8 mouse cellular contexts compared by ENCODE assay signal in the genomic region with DNA sequence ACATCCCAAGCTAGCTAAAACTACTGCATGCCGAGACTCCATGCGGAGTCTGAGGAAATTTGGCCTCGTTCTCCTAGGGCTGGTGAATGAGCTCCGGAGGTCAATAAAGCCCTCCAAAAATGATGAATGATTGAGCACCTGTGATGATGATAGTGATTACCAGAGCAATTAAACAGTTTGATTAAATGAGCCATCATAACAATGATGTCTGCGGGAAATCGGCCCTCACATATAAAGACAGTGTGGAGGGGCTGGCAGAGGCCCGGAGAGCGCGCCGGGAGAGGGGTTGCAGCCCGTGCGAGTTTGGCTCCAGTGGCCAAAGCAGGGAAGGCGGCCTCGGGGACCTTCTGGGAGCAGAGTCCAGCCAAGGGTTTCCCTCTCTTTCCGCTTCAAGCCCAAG. TPM values are rescaled to one million over a fixed set of nuclear protein-coding genes. Genes with fewer than 3 reads are reported as not detected.
DNase-seq lines count a peak whose midpoint lies in the region; ATAC-seq and TF ChIP-seq lines count a peak whose summit lies in the region.

No protein-coding gene starts in this region.

- DNase-seq in NIH3T3 (ENCODE audit: low read depth), result peak; percentile 56
- DNase-seq in heart, postnatal 0 days (ENCODE audit: low spot score), result peak; percentile 18
- no peak for DNase-seq in urinary bladder, adult 2 months (ENCODE audit: low spot score)
- no peak for DNase-seq in layer of hippocampus, adult 9-10 months (ENCODE audit: low spot score)
- no peak for DNase-seq in spleen, adult 18-20 months

- H3K79me3 ChIP-seq in C2C12 (ENCODE audit: low read depth), result peaks cover 22% of the 10 kb centered on the region

- H3K4me3 ChIP-seq in C2C12 (ENCODE audit: insufficient read depth, poor library complexity, severe bottlenecking), result peak overlapping the region; percentile 87
- H3K4me3 ChIP-seq in heart, postnatal 0 days (ENCODE audit: low read depth, low read length), result peak overlapping the region; percentile 85
- H3K4me3 ChIP-seq in liver, embryonic 12.5 days, result peak overlapping the region; percentile 59
- H3K4me3 ChIP-seq in stomach, embryonic 14.5 days (ENCODE audit: low read depth, low read length), result peak overlapping the region; percentile 83

- H3K79me2 ChIP-seq in C2C12 (ENCODE audit: control insufficient read depth, insufficient read depth), result peaks cover 36% of the 10 kb centered on the region

- no peaks in the 10 kb centered on the region for H3K36me3 ChIP-seq in C2C12 (ENCODE audit: control insufficient read depth, insufficient read depth)
- H3K36me3 ChIP-seq in heart, postnatal 0 days (replicated peaks; ENCODE audit: control insufficient read depth, insufficient read depth, low read length), result no peaks in the 10 kb centered on the region
- H3K36me3 ChIP-seq in liver, embryonic 12.5 days, result no peaks in the 10 kb centered on the region
- H3K36me3 ChIP-seq in stomach, embryonic 14.5 days (ENCODE audit: control insufficient read depth, insufficient read depth, low read length), result no peaks in the 10 kb centered on the region

- peak overlapping the region; percentile 60 for H3ac ChIP-seq in C2C12 (ENCODE audit: control insufficient read depth, insufficient read length, low read depth)

- peak overlapping the region; percentile 96 for H3K27ac ChIP-seq in heart, postnatal 0 days (ENCODE audit: low read depth)
- H3K27ac ChIP-seq in liver, embryonic 12.5 days, result no peak overlapping the region
- H3K27ac ChIP-seq in stomach, embryonic 14.5 days (ENCODE audit: low read length), result peak overlapping the region; percentile 100

- H3K4me1 ChIP-seq in heart, postnatal 0 days (ENCODE audit: control insufficient read depth, insufficient read depth), result no peaks in the 10 kb centered on the region
- H3K4me1 ChIP-seq in liver, embryonic 12.5 days, result peaks cover 8% of the 10 kb centered on the region
- H3K4me1 ChIP-seq in stomach, embryonic 14.5 days (ENCODE audit: control insufficient read depth, insufficient read depth, low read length), result no peaks in the 10 kb centered on the region

- TF ChIP-seq CTCF in C2C12 (IDR thresholded peaks at IDR 0.05; ENCODE audit: control insufficient read depth, insufficient read depth, insufficient read length), result no peak
- TF ChIP-seq CTCF in heart, postnatal 0 days (IDR thresholded peaks at IDR 0.05; ENCODE audit: low read depth), result no peak

- no peaks in the 10 kb centered on the region for H3K9me3 ChIP-seq in heart, postnatal 0 days (replicated peaks; ENCODE audit: control insufficient read depth, low read length)
- no peaks in the 10 kb centered on the region for H3K9me3 ChIP-seq in liver, embryonic 12.5 days (replicated peaks)
- no peaks in the 10 kb centered on the region for H3K9me3 ChIP-seq in stomach, embryonic 14.5 days (ENCODE audit: control insufficient read depth, low read depth, low read length)

- H3K9ac ChIP-seq in heart, postnatal 0 days (replicated peaks; ENCODE audit: low read depth, low read length), result peak overlapping the region; percentile 56
- H3K9ac ChIP-seq in liver, embryonic 12.5 days, result no peak overlapping the region
- peak overlapping the region; percentile 87 for H3K9ac ChIP-seq in stomach, embryonic 14.5 days (replicated peaks; ENCODE audit: low read depth, low read length)

- TF ChIP-seq EP300 in heart, postnatal 0 days (IDR thresholded peaks at IDR 0.05; ENCODE audit: low read depth), result no peak

- no peaks in the 10 kb centered on the region for H3K27me3 ChIP-seq in C2C12 (ENCODE audit: control insufficient read depth, insufficient read depth, insufficient read length)
- no peaks in the 10 kb centered on the region for H3K27me3 ChIP-seq in heart, postnatal 0 days (ENCODE audit: control insufficient read depth, insufficient read depth, low read length)
- H3K27me3 ChIP-seq in liver, embryonic 12.5 days (replicated peaks), result peaks cover 99% of the 10 kb centered on the region
- no peaks in the 10 kb centered on the region for H3K27me3 ChIP-seq in stomach, embryonic 14.5 days (ENCODE audit: control insufficient read depth, insufficient read depth, low read length)

- WGBS in heart, postnatal 0 days, result 10% methylated on average over 15 of the region's 15 CpGs
- 2% methylated on average over 15 of the region's 15 CpGs for WGBS in liver, embryonic 12.5 days (ENCODE audit: insufficient replicate concordance)
- WGBS in stomach, embryonic 14.5 days, result 1% methylated on average over 15 of the region's 15 CpGs

- H3K4me2 ChIP-seq in heart, postnatal 0 days (ENCODE audit: low read depth, low read length), result peak overlapping the region; percentile 86
- H3K4me2 ChIP-seq in liver, embryonic 12.5 days, result peak overlapping the region; percentile 68
- peak overlapping the region; percentile 59 for H3K4me2 ChIP-seq in stomach, embryonic 14.5 days (replicated peaks; ENCODE audit: low read depth, low read length)

- no peak for ATAC-seq in heart, postnatal 0 days (ENCODE audit: insufficient read depth, low read depth)
- no peak for ATAC-seq in liver, embryonic 12.5 days
- ATAC-seq in stomach, embryonic 14.5 days (ENCODE audit: insufficient number of reproducible peaks, insufficient read depth, low FRiP score, low read depth), result no peak

TF ChIP-seq in C2C12, 6 proteins besides CTCF, POLR2A, EP300 and RAD21:
- TF ChIP-seq CEBPB (IDR thresholded peaks at IDR 0.05; ENCODE audit: low read depth), result no peak
- TF ChIP-seq MYOD1 (IDR thresholded peaks at IDR 0.05; ENCODE audit: control insufficient read depth, insufficient read length, low read depth), result no peak
- TF ChIP-seq MYOG (IDR thresholded peaks at IDR 0.05; ENCODE audit: control insufficient read depth, extremely low read depth, insufficient read length), result no peak
- no peak for TF ChIP-seq FOSL1 (IDR thresholded peaks at IDR 0.05; ENCODE audit: insufficient read depth, low read length, poor library complexity, severe bottlenecking)
- no peak for TF ChIP-seq USF1 (IDR thresholded peaks at IDR 0.05; ENCODE audit: low read depth)
- TF ChIP-seq MAX (IDR thresholded peaks at IDR 0.05), result no peak

RNA-seq across cellular contexts. Expression of gene Meis2, which starts 2.1 kb away (rescaled TPM):
- polyA plus RNA-seq in C2C12 (2012; fragmentation: generic; extraction: Trizol), result 16.3 TPM
- 30.5 and 42.2 TPM in 2 replicates for total RNA-seq in heart, postnatal 0 days (2014; rRNA removed; ENCODE audit: low replicate concordance)
- polyA plus RNA-seq in heart, postnatal 0 days (2015; fragmentation: Nextera tagmentation; extraction: Ambion mirVana), result 15.4 and 15.7 TPM in 2 replicates
- 5.9 and 6.0 TPM in 2 replicates for polyA plus RNA-seq in liver, embryonic 12.5 days (2016; fragmentation: Nextera tagmentation; extraction: Ambion mirVana)
- polyA plus RNA-seq in stomach, embryonic 14.5 days (2014; fragmentation: Nextera tagmentation; extraction: Ambion mirVana), result 85.0 and 86.3 TPM in 2 replicates
- 40.7 and 60.6 TPM in 2 replicates for polyA plus RNA-seq in urinary bladder, adult 2 months (2012; rRNA removed)

Comparison
In these comparisons a context has a peak if more than half of its experiments do, and no peak if none do; other contexts are left out.
1. DNase-seq: peak in NIH3T3 (single experiment) and heart, postnatal 0 days (single experiment); none in urinary bladder, adult 2 months (single experiment), layer of hippocampus, adult 9-10 months (single experiment) and spleen, adult 18-20 months (0 of 2).
2. Peak in every context shown above with its lines, with median percentiles within 50 percentile points of each other: H3K4me3 ChIP-seq and H3K4me2 ChIP-seq.